Mouse (Mus musculus): ENCODE measurements around the gene Six1.

DNA sequence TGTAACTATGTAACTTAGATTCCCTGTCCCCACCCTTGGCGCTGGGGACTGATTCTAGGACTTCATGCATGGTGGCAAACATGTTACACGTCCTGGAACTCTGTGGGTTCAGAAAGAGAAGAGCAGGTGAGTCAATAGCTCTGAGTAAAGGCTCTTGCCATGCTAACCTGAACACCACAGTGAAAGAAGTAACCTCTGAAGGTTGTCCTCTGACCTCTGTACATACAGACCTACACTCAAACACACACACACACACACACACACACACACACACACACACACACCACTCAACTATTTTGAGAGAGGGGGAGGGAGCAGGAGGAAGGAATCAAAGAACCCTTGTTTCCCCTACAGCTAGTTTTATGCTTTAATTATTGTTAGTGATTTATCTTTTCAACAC lies 40.5 kb upstream of the Six1 start:
- TF ChIP-seq MAX (IDR thresholded peaks at IDR 0.05) (no peak), CTCF (IDR thresholded peaks at IDR 0.05; ENCODE audit: control insufficient read depth, insufficient read depth, insufficient read length) (no peak), USF1 (IDR thresholded peaks at IDR 0.05; ENCODE audit: low read depth) (no peak), MYOG (IDR thresholded peaks at IDR 0.05; ENCODE audit: control insufficient read depth, extremely low read depth, insufficient read length) (no peak)
